Mouse (Mus musculus) gastrocnemius, adult 8-10 months (tissue): ENCODE results near the gene Icam2. TPM values are rescaled to one million over a fixed set of nuclear protein-coding genes. Genes with fewer than 3 reads are reported as not detected.
"Not testable (repeated sequence)": the region's sequence is repeated elsewhere in the genome, so short reads cannot be mapped to it uniquely, and the experiment has no call there.

Experiments
- DNase-seq, 2 experiments: peaks; one replicate each; pipeline ENCODE4 v3.0.0; 2022; ENCODE audit warnings: low spot score in 2 of 2
- total RNA-seq, 4 experiments: library from RNA; stranded (reverse); gene quantifications; 2 replicates each; pipeline ENCODE4 v1.2.4; 2022

The Icam2 gene
- total RNA-seq, 4 experiments from 2014 or later: 2.3 to 5.2 (median 4.3) TPM

- no peak for DNase-seq
Observed at GRCm38 (mm10) chr11:106349772-106350171, 38.1 kb downstream of the Icam2 start.

GRCm38 (mm10) chr11:106344910-106345309 lies 43.0 kb downstream of the Icam2 start:
- DNase-seq: no peak

- DNase-seq: peak; percentile 68 to 83
Observed at GRCm38 (mm10) chr11:106340990-106341520, 46.8 kb downstream of the Icam2 start.

GRCm38 (mm10) chr11:106339323-106339722 lies 48.6 kb downstream of the Icam2 start:
- DNase-seq: not testable (repeated sequence)

- DNase-seq: no peak
Observed at GRCm38 (mm10) chr11:106338870-106339269, 49.0 kb downstream of the Icam2 start.

- DNase-seq: peak in 1 of 2 experiments; percentile 47
Observed at GRCm38 (mm10) chr11:106338029-106338428, 49.8 kb downstream of the Icam2 start.

GRCm38 (mm10) chr11:106334066-106334465 lies 53.8 kb downstream of the Icam2 start:
- DNase-seq: peak; percentile 58 to 72

GRCm38 (mm10) chr11:106332458-106332857 lies 55.4 kb downstream of the Icam2 start:
- DNase-seq: peak in 1 of 2 experiments; percentile 55

- DNase-seq: no peak
Observed at GRCm38 (mm10) chr11:106329682-106330081, 58.2 kb downstream of the Icam2 start.

- DNase-seq: no peak
Observed at GRCm38 (mm10) chr11:106329128-106329527, 58.7 kb downstream of the Icam2 start.

GRCm38 (mm10) chr11:106328521-106328920 lies 59.4 kb downstream of the Icam2 start:
- DNase-seq: peak in 1 of 2 experiments; percentile 75

Other genes starting within 250 kb of the Icam2 start
- not detected for gene Gm10840, start 227.2 kb downstream of the Icam2 start, total RNA-seq
- 1 to 10 TPM; 2.2 to 2.8 (median 2.4) TPM for gene Limd2, start 227.2 kb downstream of the Icam2 start, total RNA-seq
- 10 to 100 TPM; 11.1 to 14.7 (median 12.6) TPM for gene Strada, start 185.9 kb downstream of the Icam2 start, total RNA-seq
- gene Ccdc47, start 171.7 kb downstream of the Icam2 start, total RNA-seq: 10 to 100 TPM; 59.2 to 76.2 (median 65.5) TPM
- gene Ddx42, start 171.1 kb downstream of the Icam2 start, total RNA-seq: 10 to 100 TPM; 22.8 to 26.9 (median 24.4) TPM
- gene Ftsj3, start 132.0 kb downstream of the Icam2 start, total RNA-seq: 10 to 100 TPM; 18.0 to 28.8 (median 21.3) TPM
- 100 to 1,000 TPM; 125 to 150 (median 137) TPM for gene Psmc5, start 131.9 kb downstream of the Icam2 start, total RNA-seq
- 10 to 100 TPM in 2 of 4 experiments, 1 to 10 TPM in 2; 8.3 to 11.5 (median 10.0) TPM for gene Smarcd2, start 115.1 kb downstream of the Icam2 start, total RNA-seq
- gene Tcam1, start 111.4 kb downstream of the Icam2 start, total RNA-seq: under 1 TPM in 3 of 4 experiments, not detected in 1; 0.07 to 0.13 (median 0.12) TPM
- not detected for gene Gh, start 86.2 kb downstream of the Icam2 start, total RNA-seq
- under 1 TPM in 3 of 4 experiments, not detected in 1; 0.24 to 0.58 (median 0.25) TPM for gene Cd79b, start 73.3 kb downstream of the Icam2 start, total RNA-seq
- 100 to 1,000 TPM; 486 to 711 (median 596) TPM for gene Scn4a, start 34.8 kb downstream of the Icam2 start, total RNA-seq
- gene Prr29, start 22.6 kb downstream of the Icam2 start, total RNA-seq: 1 to 10 TPM; 3.3 to 5.5 (median 4.3) TPM
- 1 to 10 TPM; 6.9 to 8.9 (median 7.6) TPM for gene Ern1, start 99.8 kb upstream of the Icam2 start, total RNA-seq
- gene Tex2, start 225.3 kb upstream of the Icam2 start, total RNA-seq: 10 to 100 TPM; 62.9 to 78.3 (median 68.0) TPM